Mouse (Mus musculus): ENCODE measurements around the gene Olfr1383.
"Not testable (repeated sequence)": the region's sequence is repeated elsewhere in the genome, so short reads cannot be mapped to it uniquely, and the experiment has no call there.

Gene Olfr1383

GRCm38 (mm10) chr11:49519348-49519747 is at the start of gene Olfr1383:
TSS of gene Olfr1383 (plus strand) at chr11:49519648.
- no peak for DNase-seq

DNA sequence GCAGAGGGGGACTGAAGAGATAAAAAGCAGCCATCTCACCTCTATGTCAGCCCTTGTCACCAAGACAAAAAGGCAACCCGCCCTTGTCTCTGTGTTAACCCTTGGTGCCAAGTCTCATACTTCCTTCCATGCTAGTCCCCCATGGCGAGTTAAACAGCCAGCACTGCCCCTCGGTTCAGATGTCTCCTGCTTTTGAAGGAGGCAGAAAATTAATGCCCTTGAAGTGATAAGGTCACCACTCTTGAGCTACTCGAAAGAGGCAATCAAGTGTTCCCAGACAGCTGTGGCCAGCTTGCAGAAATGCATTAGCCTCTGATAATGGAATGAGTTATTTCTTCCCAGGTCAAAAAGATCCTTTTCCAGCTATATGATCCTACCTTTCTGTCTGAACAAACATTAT is 33.5 kb upstream of the Olfr1383 start:
- no peak for DNase-seq

DNA sequence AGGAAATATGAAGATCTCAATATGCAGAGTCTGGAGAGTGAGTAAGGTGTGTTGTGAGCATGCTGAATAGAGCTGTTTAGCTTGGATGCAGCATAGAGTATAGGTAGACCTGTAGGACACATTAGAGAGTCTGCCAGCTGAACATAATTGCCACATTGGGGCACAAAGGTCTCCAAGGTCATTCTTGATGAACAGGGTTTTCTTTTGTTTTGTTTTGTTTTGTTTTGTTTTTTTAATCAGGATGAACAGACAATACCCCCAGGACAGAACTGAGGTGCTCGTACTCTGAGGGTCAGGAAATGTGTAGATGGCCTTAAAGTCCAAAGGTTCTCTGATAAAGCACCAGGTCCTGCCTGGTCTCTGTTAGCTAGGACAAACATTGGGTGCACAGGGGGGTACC is 30.7 kb upstream of the Olfr1383 start, which contains the start of gene Olfr1385:
TSS of gene Olfr1385 (plus strand) at position 301 of the 400 bp plus-strand sequence.
- DNase-seq: not testable (repeated sequence)

DNA sequence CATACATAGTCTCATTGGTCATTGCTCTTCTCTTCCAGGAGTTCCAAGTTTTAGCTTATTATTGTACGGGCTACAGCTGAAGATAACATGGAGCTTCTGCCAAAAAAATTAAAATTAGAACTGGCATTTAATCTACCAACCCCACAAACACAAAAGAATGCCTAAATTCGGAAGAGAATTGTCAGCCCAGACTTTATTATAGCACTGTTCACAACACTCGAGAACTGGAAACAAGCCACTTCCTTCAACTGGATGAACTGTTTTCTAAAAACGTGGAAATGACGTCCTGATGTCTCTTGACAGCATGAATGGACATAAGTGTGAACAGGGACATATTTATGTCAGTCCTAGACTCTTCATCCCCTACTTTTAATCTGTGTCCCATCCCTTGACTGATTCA is 1.4 kb upstream of the Olfr1383 start:
- no peak for DNase-seq

GRCm38 (mm10) chr11:49527947-49528346 is 8.5 kb downstream of the Olfr1383 start, which contains the start of gene Olfr1382:
TSS of gene Olfr1382 (plus strand) at chr11:49528247.
- no peak for DNase-seq

GRCm38 (mm10) chr11:49532761-49533160 is 13.3 kb downstream of the Olfr1383 start:
- no peak for DNase-seq

DNA sequence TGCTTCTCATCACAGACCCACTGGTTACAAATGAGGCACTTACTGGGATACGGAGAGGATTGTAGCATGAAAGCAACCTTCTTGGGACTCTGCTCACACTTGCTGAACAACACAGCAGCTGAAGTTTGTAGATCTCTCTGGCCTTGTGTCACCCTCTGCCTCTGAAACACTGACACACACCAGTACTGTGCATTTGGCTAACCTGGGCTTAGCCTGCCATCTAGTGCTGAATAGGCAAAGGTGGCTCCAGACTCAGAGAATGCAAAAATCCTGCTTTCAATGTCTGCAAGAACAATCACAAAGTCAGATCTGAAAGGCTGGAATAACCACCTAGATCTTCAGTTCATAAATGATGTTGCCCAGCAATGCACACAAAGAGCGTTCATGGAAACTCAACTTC is 17.2 kb downstream of the Olfr1383 start:
- not testable (repeated sequence) for DNase-seq

DNA sequence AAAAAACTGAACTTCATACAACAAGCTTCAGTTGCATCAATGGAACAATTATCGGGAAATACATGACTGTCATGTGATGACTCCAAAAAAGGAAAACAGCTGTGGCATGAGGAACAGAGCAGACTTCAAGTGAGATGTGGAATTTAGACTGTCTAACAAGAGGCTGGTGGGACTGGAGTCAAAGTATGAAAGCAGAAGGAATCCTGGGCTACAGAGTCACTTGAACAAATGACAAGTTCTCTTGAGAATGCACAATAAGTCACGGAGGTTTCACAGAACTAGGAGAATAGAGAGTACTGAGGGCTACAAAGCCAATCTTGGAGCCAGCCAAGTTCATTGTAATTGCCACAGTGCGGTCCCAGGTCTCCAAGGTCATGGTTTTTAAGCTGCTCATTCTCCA is 23.7 kb downstream of the Olfr1383 start, which contains the start of gene Olfr1381:
TSS of gene Olfr1381 (plus strand) at position 301 of the 400 bp plus-strand sequence.
- not testable (repeated sequence) for DNase-seq

DNA sequence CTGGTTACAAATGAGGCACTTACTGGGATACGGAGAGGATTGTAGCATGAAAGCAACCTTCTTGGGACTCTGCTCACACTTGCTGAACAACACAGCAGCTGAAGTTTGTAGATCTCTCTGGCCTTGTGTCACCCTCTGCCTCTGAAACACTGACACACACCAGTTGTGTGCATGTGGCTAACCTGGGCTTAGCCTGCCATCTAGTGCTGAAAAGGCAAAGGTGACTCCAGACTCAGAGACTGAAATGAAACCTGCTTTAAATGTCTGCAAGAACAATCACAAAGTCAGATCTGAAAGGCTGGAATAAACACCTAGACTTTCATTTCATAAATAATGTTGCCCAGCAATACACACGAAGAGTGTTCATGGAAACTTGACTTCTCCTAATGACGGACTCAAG is 34.6 kb downstream of the Olfr1383 start:
- not testable (repeated sequence) for DNase-seq

DNA sequence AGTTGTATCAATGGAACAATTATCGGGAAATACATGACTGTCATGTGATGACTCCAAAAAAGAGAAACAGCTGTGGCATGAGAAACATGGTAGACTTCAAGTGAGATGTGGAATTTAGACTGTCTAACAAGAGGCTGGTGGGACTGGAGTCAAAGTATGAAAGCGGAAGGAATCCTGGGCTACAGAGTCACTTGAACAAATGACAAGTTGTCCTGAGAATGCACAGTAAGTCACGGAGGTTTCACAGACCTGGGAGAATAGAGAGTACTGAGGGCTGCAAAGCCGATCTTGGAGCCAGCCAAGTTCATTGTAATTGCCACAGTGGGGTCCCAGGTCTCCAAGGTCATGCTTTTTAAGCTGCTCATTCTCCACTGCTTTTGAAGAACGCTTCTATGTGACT is 37.1 kb downstream of the Olfr1383 start, which contains the start of gene Olfr1380:
TSS of gene Olfr1380 (plus strand) at position 301 of the 400 bp plus-strand sequence.
- not testable (repeated sequence) for DNase-seq

GRCm38 (mm10) chr11:49575054-49575453 is 55.6 kb downstream of the Olfr1383 start:
- not testable (repeated sequence) for DNase-seq
